Mouse (Mus musculus) inflammation-experienced regulatory T-cells, adult 16 weeks (primary cell): Measurements from ENCODE around the gene Acap2. TPM values are rescaled to one million over a fixed set of nuclear protein-coding genes. Genes with fewer than 3 reads are reported as not detected.

Experiments
- polyA plus RNA-seq: library from polyadenylated mRNA; unstranded; fragments of 100-300 nt; shearing (Covaris generic); gene quantifications from one replicate; pipeline ENCODE4 v1.2.1, GENCODE M21; 2017

Acap2 gene
- polyA plus RNA-seq: 32.8 TPM

GRCm38 (mm10) chr16:31200790-31201567, at the start of gene Acap2:
Gene Acap2 (minus strand): TSS chr16:31201245.

GRCm38 (mm10) chr16:31081125-31081664, 119.8 kb downstream of the Acap2 start, which contains the start of gene Xxylt1:
Gene Xxylt1 (minus strand): TSS chr16:31081432.

Other genes starting within 250 kb of the Acap2 start
- gene Xxylt1, start 119.8 kb downstream of the Acap2 start, polyA plus RNA-seq: 30.0 TPM
- 18.0 TPM for gene Ppp1r2, start 74.0 kb upstream of the Acap2 start, polyA plus RNA-seq
- not detected for gene Apod, start 113.6 kb upstream of the Acap2 start, polyA plus RNA-seq
- gene Bdh1, start 221.0 kb upstream of the Acap2 start, polyA plus RNA-seq: 49.8 TPM